Mouse (Mus musculus) kidney, adult 2 months (tissue): ENCODE data around the gene Itpripl2. TPM values are rescaled to one million over a fixed set of nuclear protein-coding genes. Genes with fewer than 3 reads are reported as not detected.

Experiments used
- DNase-seq: peaks from one replicate; pipeline ENCODE4 v3.0.0; 2021
- H3K27ac ChIP-seq: fragments of 200-500 bp; 2 replicates; pipeline ENCODE4 v1.5.1; 2012; ENCODE audit warnings: low read depth, low read length, control low read depth, inconsistent platforms; ENCODE audit not compliant: insufficient read depth
- H3K27me3 ChIP-seq: fragments of 200-500 bp; replicated peaks from 2 replicates; pipeline ENCODE4 v1.6.1; 2012; ENCODE audit warnings: mild to moderate bottlenecking, moderate library complexity, low read length, inconsistent platforms; ENCODE audit not compliant: control insufficient read depth, insufficient read depth
- H3K36me3 ChIP-seq: fragments of 200-500 bp; 2 replicates; pipeline ENCODE4 v1.6.1; 2012; ENCODE audit warnings: mild to moderate bottlenecking, moderate library complexity, low read length, inconsistent platforms; ENCODE audit not compliant: control insufficient read depth, insufficient read depth
- H3K4me1 ChIP-seq: fragments of 200-500 bp; 2 replicates; pipeline ENCODE4 v1.6.1; 2011; ENCODE audit warnings: low read length; ENCODE audit not compliant: control insufficient read depth, insufficient read depth
- H3K4me3 ChIP-seq: fragments of 200-500 bp; 2 replicates; pipeline ENCODE4 v1.5.1; 2011; ENCODE audit warnings: mild to moderate bottlenecking, low read depth, low read length, control low read depth; ENCODE audit not compliant: insufficient read depth
- CTCF ChIP-seq: fragments of 200-500 bp; conservative IDR thresholded peaks from 2 replicates; pipeline ENCODE4 v1.5.1; 2011; ENCODE audit warnings: low read depth, mild to moderate bottlenecking, control low read depth, low read length, moderate library complexity, mixed read lengths; ENCODE audit not compliant: insufficient read depth, insufficient read length
- POLR2A ChIP-seq: fragments of 200-500 bp; IDR thresholded peaks from one replicate; pipeline ENCODE4 v1.6.1; 2011; ENCODE audit warnings: low read depth, low read length, control low read depth
- WGBS: fragments of 180-500 bp; shearing (Covaris S2); methylation state at CpG from one replicate; pipeline ENCODE4 v1.1.7; 2018; 5-methylcytosine and 5-hydroxymethylcytosine counted together
- polyA plus RNA-seq: library from polyadenylated mRNA; depleted of rRNA; stranded (reverse); fragments of >200 nt; gene quantifications from 2 replicates; pipeline ENCODE4 v1.2.3, GENCODE M21; 2012

Gene Itpripl2
- polyA plus RNA-seq, 1 experiment: 6.9 TPM

GRCm38 (mm10) chr7:118483996-118484395 lies 7.8 kb downstream of the Itpripl2 start:
- Histone ChIP-seq H3K4me3 (no peak overlapping the region), H3K27me3 (no peaks in the 10 kb centered on the region), H3K36me3 (no peaks in the 10 kb centered on the region), H3K4me1 (no peaks in the 10 kb centered on the region), H3K27ac (no peak overlapping the region)
- TF ChIP-seq POLR2A (no peak), CTCF (no peak)
- DNase-seq: no peak
- 89% methylated on average over 1 of the region's 1 CpGs for WGBS

- no peak for DNase-seq
- Histone ChIP-seq H3K27me3 (no peaks in the 10 kb centered on the region), H3K36me3 (no peaks in the 10 kb centered on the region), H3K4me3 (no peak overlapping the region), H3K27ac (peak overlapping the region; percentile 36; the same call in 1 of the 2 replicates), H3K4me1 (no peaks in the 10 kb centered on the region)
- WGBS: 81% methylated on average over 2 of the region's 2 CpGs
- TF ChIP-seq CTCF (no peak), POLR2A (no peak)
These were observed 9.8 kb downstream of the Itpripl2 start for GRCm38 (mm10) chr7:118482001-118482400.

GRCm38 (mm10) chr7:118481047-118481810 lies 10.5 kb downstream of the Itpripl2 start:
- H3K27ac ChIP-seq: peak overlapping the region; percentile 36; the same call in 1 of the 2 replicates
- no peak for TF ChIP-seq CTCF
- no peak for TF ChIP-seq POLR2A
- DNase-seq: no peak
- no peaks in the 10 kb centered on the region for H3K36me3 ChIP-seq
- H3K27me3 ChIP-seq: no peaks in the 10 kb centered on the region
- 73% methylated on average over 10 of the region's 10 CpGs for WGBS
- H3K4me1 ChIP-seq: no peaks in the 10 kb centered on the region
- H3K4me3 ChIP-seq: no peak overlapping the region

GRCm38 (mm10) chr7:118480160-118480709 lies 11.5 kb downstream of the Itpripl2 start:
- H3K4me3 ChIP-seq: no peak overlapping the region
- 0 out of 2 replicates have a peak overlapping the region, but pooled peaks have one; percentile 17 for H3K27ac ChIP-seq
- no peaks in the 10 kb centered on the region for H3K4me1 ChIP-seq
- no peaks in the 10 kb centered on the region for H3K36me3 ChIP-seq
- WGBS: 83% methylated on average over 9 of the region's 9 CpGs
- TF ChIP-seq POLR2A: no peak
- no peak for TF ChIP-seq CTCF
- H3K27me3 ChIP-seq: no peaks in the 10 kb centered on the region
- DNase-seq: no peak

GRCm38 (mm10) chr7:118478835-118479312 lies 12.9 kb downstream of the Itpripl2 start:
- Histone ChIP-seq H3K27ac (peak overlapping the region; percentile 63), H3K4me1 (no peaks in the 10 kb centered on the region), H3K36me3 (no peaks in the 10 kb centered on the region), H3K4me3 (no peak overlapping the region), H3K27me3 (no peaks in the 10 kb centered on the region)
- TF ChIP-seq CTCF (no peak), POLR2A (no peak)
- peak; percentile 72 for DNase-seq
- WGBS: 46% methylated on average over 3 of the region's 3 CpGs

GRCm38 (mm10) chr7:118476428-118476827 lies 15.3 kb downstream of the Itpripl2 start:
- TF ChIP-seq POLR2A (no peak), CTCF (no peak)
- 76% methylated on average over 5 of the region's 5 CpGs for WGBS
- H3K27me3 ChIP-seq: no peaks in the 10 kb centered on the region
- no peak for DNase-seq
- H3K36me3 ChIP-seq: no peaks in the 10 kb centered on the region
- no peaks in the 10 kb centered on the region for H3K4me1 ChIP-seq
- H3K4me3 ChIP-seq: no peak overlapping the region
- no peak overlapping the region for H3K27ac ChIP-seq

GRCm38 (mm10) chr7:118475008-118475705 lies 16.6 kb downstream of the Itpripl2 start:
- DNase-seq: peak; percentile 58
- H3K27ac ChIP-seq: no peak overlapping the region

More at GRCm38 (mm10) chr7:118475008-118475705, 16.6 kb downstream of the Itpripl2 start:
- no peaks in the 10 kb centered on the region for H3K27me3 ChIP-seq
- H3K36me3 ChIP-seq: no peaks in the 10 kb centered on the region
- 81% methylated on average over 7 of the region's 7 CpGs for WGBS
- TF ChIP-seq CTCF (no peak), POLR2A (no peak)
- H3K4me3 ChIP-seq: no peak overlapping the region
- H3K4me1 ChIP-seq: no peaks in the 10 kb centered on the region
